Mouse (Mus musculus) bone marrow macrophage, adult 2 months (primary cell): Measurements from ENCODE around the gene Unc13d.

Experiments used
- CTCF ChIP-seq: IDR thresholded peaks from 2 replicates; pipeline ENCODE4 v1.5.1; 2012; ENCODE audit warnings: low read depth, mild to moderate bottlenecking, low read length, moderate library complexity
- POLR2A ChIP-seq: IDR thresholded peaks from 2 replicates; pipeline ENCODE4 v1.6.1; 2012; ENCODE audit warnings: mild to moderate bottlenecking, low read depth, low read length, borderline replicate concordance

- TF ChIP-seq CTCF (no peak), POLR2A (no peak)
These were observed 48.5 kb upstream of the Unc13d start for GRCm38 (mm10) chr11:116126261-116126660.
